ENCODE assay signal across 8 mouse cellular contexts in genomic region chr19:42753141-42753917, GRCm38 (mm10). TPM values are rescaled to one million over a fixed set of nuclear protein-coding genes. Genes with fewer than 3 reads are reported as not detected.
A peak's percentile ranks its signal among the peaks of the same experiment; 100 is the strongest.
DNase-seq lines count a peak whose midpoint lies in the region; ATAC-seq and TF ChIP-seq lines count a peak whose summit lies in the region.

No protein-coding gene starts in this region.

- H3K4me2 ChIP-seq in hindbrain, embryonic 15.5 days = peak overlapping the region; percentile 57

- H3K27ac ChIP-seq in hindbrain, embryonic 15.5 days (replicated peaks) = peak overlapping the region; percentile 74
- H3K27ac ChIP-seq in limb, embryonic 10.5 days = peak overlapping the region; percentile 86

- H3K27me3 ChIP-seq in hindbrain, embryonic 15.5 days = no peaks in the 10 kb centered on the region
- H3K27me3 ChIP-seq in limb, embryonic 10.5 days (ENCODE audit: low read depth, poor library complexity, severe bottlenecking) = 0 out of 2 replicates have a peak, but pooled peaks cover 4% of the 10 kb centered on the region

- ATAC-seq in hindbrain, embryonic 15.5 days (ENCODE audit: low FRiP score, low read depth) = peak; percentile 16; the same call in 1 of the 2 replicates
- peak; percentile 65 for ATAC-seq in megakaryocyte-erythroid progenitor cell, adult 5-6 weeks (replicated peaks; ENCODE audit: low FRiP score, low TSS enrichment, poor library complexity, severe bottlenecking)
- no peak for ATAC-seq in erythroid progenitor cell, adult 5-6 weeks (replicated peaks; ENCODE audit: low FRiP score, poor library complexity, severe bottlenecking)

- DNase-seq in MN1 (ENCODE audit: low spot score) = peak; percentile 90
- peak; percentile 77 for DNase-seq in brain, embryonic 14.5 days (ENCODE audit: low read depth)
- peak; percentile 55 for DNase-seq in gastrocnemius, postnatal 10 days
- DNase-seq in limb, embryonic 10.5 days (ENCODE audit: low spot score) = peak; percentile 51
- DNase-seq in spleen, postnatal 10 days (ENCODE audit: low spot score in 2 of 2) = peak; percentile 14 to 54

- no peak for TF ChIP-seq POLR2A in brain, embryonic 14.5 days (IDR thresholded peaks at IDR 0.05; ENCODE audit: borderline replicate concordance, extremely low read depth, insufficient read depth, insufficient read length, poor library complexity, severe bottlenecking)

- H3K4me3 ChIP-seq in hindbrain, embryonic 15.5 days = no peak overlapping the region
- H3K4me3 ChIP-seq in limb, embryonic 10.5 days = peak overlapping the region; percentile 52

- 32% methylated on average over 11 of the region's 11 CpGs for WGBS in hindbrain, embryonic 15.5 days
- WGBS in limb, embryonic 10.5 days = 44% methylated on average over 10 of the region's 11 CpGs

- no peaks in the 10 kb centered on the region for H3K9me3 ChIP-seq in hindbrain, embryonic 15.5 days
- H3K9me3 ChIP-seq in limb, embryonic 10.5 days (replicated peaks) = no peaks in the 10 kb centered on the region

- no peak overlapping the region for H3K9ac ChIP-seq in hindbrain, embryonic 15.5 days

- H3K36me3 ChIP-seq in hindbrain, embryonic 15.5 days = no peaks in the 10 kb centered on the region
- H3K36me3 ChIP-seq in limb, embryonic 10.5 days = no peaks in the 10 kb centered on the region

- H3K4me1 ChIP-seq in hindbrain, embryonic 15.5 days (replicated peaks) = peaks cover 27% of the 10 kb centered on the region
- H3K4me1 ChIP-seq in limb, embryonic 10.5 days = peaks cover 32% of the 10 kb centered on the region

- no peak for TF ChIP-seq CTCF in brain, embryonic 14.5 days (IDR thresholded peaks at IDR 0.05; ENCODE audit: borderline replicate concordance, extremely low read depth, insufficient read depth, insufficient read length)

RNA-seq across cellular contexts. Expression of gene Pyroxd2, which starts 0.8 kb away (rescaled TPM):
- polyA plus RNA-seq in brain, embryonic 14.5 days (2012; rRNA removed) = 2.5 and 3.2 TPM in 2 replicates
- 1 to 10 TPM; 3.1 to 5.0 TPM for total RNA-seq in gastrocnemius, postnatal 10 days (2021)
- polyA plus RNA-seq in hindbrain, embryonic 15.5 days (2015; fragmentation: Nextera tagmentation; extraction: Ambion mirVana) = 2.2 and 2.3 TPM in 2 replicates
- 0.30 and 0.74 TPM in 2 replicates for polyA plus RNA-seq in limb, embryonic 10.5 days (2016; fragmentation: Nextera tagmentation; extraction: Ambion mirVana)
- 1.3 and 3.4 TPM in 2 replicates for total RNA-seq in megakaryocyte-erythroid progenitor cell, adult 5-6 weeks (2014; fragmentation: Nextera tagmentation)
- total RNA-seq in megakaryocyte-erythroid progenitor cell, adult 5-6 weeks (2017) = 0.42 and 0.76 TPM in 2 replicates
- total RNA-seq in erythroid progenitor cell, adult 5-6 weeks (2015; ENCODE audit: low replicate concordance) = 0.36 and 0.84 TPM in 2 replicates
- total RNA-seq in erythroid progenitor cell, adult 5-6 weeks (2017; ENCODE audit: low replicate concordance) = not detected in 2 replicates

RNA-seq across cellular contexts. Expression of gene Hps1, which starts 26.4 kb away (rescaled TPM):
- 31.1 and 43.0 TPM in 2 replicates for polyA plus RNA-seq in brain, embryonic 14.5 days (2012; rRNA removed)
- total RNA-seq in gastrocnemius, postnatal 10 days (2021) = 1 to 10 TPM; 2.8 to 4.4 TPM
- polyA plus RNA-seq in hindbrain, embryonic 15.5 days (2015; fragmentation: Nextera tagmentation; extraction: Ambion mirVana) = 11.1 and 11.4 TPM in 2 replicates
- polyA plus RNA-seq in limb, embryonic 10.5 days (2016; fragmentation: Nextera tagmentation; extraction: Ambion mirVana) = 16.2 and 17.2 TPM in 2 replicates
- 29.2 and 29.7 TPM in 2 replicates for total RNA-seq in megakaryocyte-erythroid progenitor cell, adult 5-6 weeks (2014; fragmentation: Nextera tagmentation)
- 18.7 and 21.6 TPM in 2 replicates for total RNA-seq in megakaryocyte-erythroid progenitor cell, adult 5-6 weeks (2017)
- 2.5 and 3.8 TPM in 2 replicates for total RNA-seq in erythroid progenitor cell, adult 5-6 weeks (2015; ENCODE audit: low replicate concordance)
- 2.7 and 4.0 TPM in 2 replicates for total RNA-seq in erythroid progenitor cell, adult 5-6 weeks (2017; ENCODE audit: low replicate concordance)

Comparison
In these comparisons a context has a peak if more than half of its experiments do, and no peak if none do; other contexts are left out.
1. DNase-seq: peak in every context shown above with its lines; median percentile 90 in MN1; 77 in brain, embryonic 14.5 days; 55 in gastrocnemius, postnatal 10 days; 51 in limb, embryonic 10.5 days; 34 in spleen, postnatal 10 days.